Mouse (Mus musculus): ENCODE data around the gene Psmb6. TPM values are rescaled to one million over a fixed set of nuclear protein-coding genes. Genes with fewer than 3 reads are reported as not detected.
A peak's percentile ranks its signal among the peaks of the same experiment; 100 is the strongest.
"Not testable (repeated sequence)": the region's sequence is repeated elsewhere in the genome, so short reads cannot be mapped to it uniquely, and the experiment has no call there.

Psmb6 gene
- polyA plus RNA-seq, 1 experiment from 2014 or later: 802 TPM

- Histone ChIP-seq H3K9ac (no peak overlapping the region), H3K9me3 (no peaks in the 10 kb centered on the region), H3K36me3 (0 out of 2 replicates have a peak, but pooled peaks cover 3% of the 10 kb centered on the region), H3K27me3 (peaks cover 10% of the 10 kb centered on the region; the same call in 1 of the 2 replicates), H3K4me1 (replicated peaks) (peaks cover 7% of the 10 kb centered on the region), H3K27ac (no peak overlapping the region), H3K4me2 (no peak overlapping the region), H3K4me3 (no peak overlapping the region)
- no peak for ATAC-seq (ENCODE audit: low FRiP score)
- WGBS: 25% methylated on average over 6 of the region's 7 CpGs
Observed at GRCm38 (mm10) chr11:70553940-70554339, 28.8 kb downstream of the Psmb6 start.

GRCm38 (mm10) chr11:70557545-70557944 lies 32.4 kb downstream of the Psmb6 start:
- Histone ChIP-seq H3K27ac (no peak overlapping the region), H3K9ac (no peak overlapping the region), H3K36me3 (0 out of 2 replicates have a peak, but pooled peaks cover 3% of the 10 kb centered on the region), H3K27me3 (0 out of 2 replicates have a peak, but pooled peaks cover 6% of the 10 kb centered on the region), H3K4me2 (no peak overlapping the region), H3K4me3 (no peak overlapping the region), H3K4me1 (replicated peaks) (peaks cover 15% of the 10 kb centered on the region), H3K9me3 (no peaks in the 10 kb centered on the region)
- no peak for ATAC-seq (ENCODE audit: low FRiP score)
- WGBS: 97% methylated on average over 9 of the region's 9 CpGs

DNA sequence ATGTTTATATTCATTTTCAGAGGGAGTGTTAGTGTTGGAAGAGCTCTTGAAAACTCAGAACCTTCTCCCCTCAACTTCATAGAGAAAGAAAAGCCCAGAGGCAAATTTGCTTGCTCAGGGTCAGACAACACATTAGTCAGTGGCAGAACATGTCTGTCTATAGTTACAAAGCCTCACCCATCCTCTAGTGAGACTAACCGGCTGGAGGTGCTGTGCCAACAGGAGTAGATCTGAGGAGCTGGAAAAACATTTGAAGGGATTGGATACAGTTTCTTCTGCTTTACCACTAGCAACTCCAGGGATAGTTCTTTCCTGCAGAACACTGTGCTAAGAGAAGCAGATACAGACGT lies 36.7 kb downstream of the Psmb6 start:
- Histone ChIP-seq H3K36me3 (0 out of 2 replicates have a peak, but pooled peaks cover 3% of the 10 kb centered on the region), H3K4me1 (replicated peaks) (peaks cover 42% of the 10 kb centered on the region), H3K9me3 (no peaks in the 10 kb centered on the region), H3K27me3 (no peaks in the 10 kb centered on the region), H3K27ac (peak overlapping the region; percentile 91), H3K4me2 (peak overlapping the region; percentile 94), H3K9ac (peak overlapping the region; percentile 92), H3K4me3 (peak overlapping the region; percentile 95)
- ATAC-seq (ENCODE audit: low FRiP score): no peak
- 2% methylated on average over 2 of the region's 2 CpGs for WGBS

DNA sequence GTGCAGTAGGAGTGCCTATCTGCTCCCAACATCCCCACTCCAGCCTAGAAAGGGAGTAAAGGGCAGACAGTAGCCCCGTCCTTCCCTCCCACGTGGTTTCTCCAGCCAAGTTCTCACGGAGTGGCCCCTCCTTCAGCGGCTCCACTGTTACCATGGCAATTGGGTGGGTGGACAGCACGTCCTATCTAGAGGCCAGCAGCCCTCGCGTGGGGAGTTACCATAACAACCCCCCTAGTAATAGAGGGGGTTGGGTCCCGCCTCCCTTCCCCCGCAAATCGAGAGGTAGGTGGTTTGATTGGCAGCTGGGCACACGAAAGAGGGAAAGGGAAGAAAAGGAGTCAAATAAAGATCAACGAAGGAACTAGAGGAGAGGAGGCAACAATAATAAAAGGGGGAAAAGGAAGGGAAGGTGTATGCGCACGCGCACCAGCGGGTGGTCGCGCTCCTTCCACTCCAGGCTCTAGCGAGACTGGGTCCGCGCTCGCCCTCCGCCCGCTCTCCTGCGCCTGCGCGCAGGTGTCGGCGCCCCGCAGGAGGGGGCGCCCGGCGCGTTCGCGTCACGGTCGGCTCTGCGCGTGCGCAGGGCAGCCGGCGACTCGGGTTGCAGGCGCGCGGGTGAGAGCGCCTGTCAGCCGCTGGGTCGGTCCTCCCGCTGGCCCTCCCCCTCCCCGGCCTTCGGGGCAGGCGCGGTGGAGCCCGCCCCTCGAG lies 37.3 kb downstream of the Psmb6 start, which contains the start of gene Mink1:
TSS of gene Mink1 (plus strand) at position 595 of the 708 bp plus-strand sequence.
- Histone ChIP-seq H3K27ac (peak within 1 kb of the TSS; percentile 91), H3K9ac (peak within 1 kb of the TSS; percentile 92), H3K9me3 (no peaks in the 10 kb centered on the region), H3K4me1 (replicated peaks) (peaks cover 47% of the 10 kb centered on the region), H3K4me2 (peak within 1 kb of the TSS; percentile 94), H3K36me3 (0 out of 2 replicates have a peak, but pooled peaks cover 1% of the 10 kb centered on the region), H3K27me3 (no peaks in the 10 kb centered on the region), H3K4me3 (peak within 1 kb of the TSS; percentile 95)
- ATAC-seq (ENCODE audit: low FRiP score): peak; percentile 95
- WGBS: under 1% methylated on average over 47 of the region's 57 CpGs

GRCm38 (mm10) chr11:70562995-70563469 lies 37.9 kb downstream of the Psmb6 start:
- Histone ChIP-seq H3K4me3 (peak overlapping the region; percentile 95), H3K9ac (peak overlapping the region; percentile 92), H3K4me2 (peak overlapping the region; percentile 94), H3K36me3 (peaks cover 2% of the 10 kb centered on the region; the same call in 1 of the 2 replicates), H3K4me1 (replicated peaks) (peaks cover 47% of the 10 kb centered on the region), H3K27me3 (no peaks in the 10 kb centered on the region), H3K9me3 (no peaks in the 10 kb centered on the region), H3K27ac (peak overlapping the region; percentile 91)
- peak; percentile 49 for ATAC-seq (ENCODE audit: low FRiP score)
- WGBS: 0% methylated on average over 8 of the region's 31 CpGs

DNA sequence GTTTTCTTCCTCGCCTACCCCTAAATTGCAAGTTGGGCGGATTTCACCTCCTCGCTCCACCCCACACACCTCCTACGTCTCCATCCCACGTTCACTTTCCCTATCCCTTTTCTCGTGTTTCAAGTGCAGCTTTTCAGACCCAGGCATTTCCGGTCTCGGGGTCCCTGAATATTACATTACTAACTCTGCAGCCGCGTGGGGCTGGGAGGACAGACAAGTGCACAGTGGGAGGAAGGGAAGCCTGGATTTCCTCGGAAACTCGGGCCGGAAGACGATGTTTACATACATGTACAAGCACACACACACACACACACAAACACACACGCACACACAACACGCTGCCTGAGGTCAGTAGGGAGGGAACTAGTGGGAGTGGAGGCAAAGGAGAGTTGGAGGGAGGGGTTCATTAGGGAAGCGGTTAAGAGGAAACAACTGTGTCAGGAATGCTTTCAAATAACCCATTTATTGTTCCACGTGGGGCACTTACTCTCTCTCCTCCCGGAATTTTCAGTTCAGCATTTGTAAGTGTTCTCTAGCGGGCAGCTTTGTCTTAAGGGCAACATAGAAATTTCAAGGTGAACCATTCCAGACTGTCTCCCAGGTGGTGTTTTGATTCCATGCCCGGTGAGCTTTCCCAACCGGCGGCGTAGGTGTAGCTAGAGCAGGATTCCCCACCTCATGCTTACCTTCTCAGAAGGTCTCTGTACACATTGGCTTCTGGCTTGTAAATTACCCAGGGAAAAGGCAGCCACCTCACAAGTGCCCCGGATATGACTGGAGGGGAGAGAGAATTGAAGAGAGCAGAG lies 38.5 kb downstream of the Psmb6 start:
- WGBS: 3% methylated on average over 25 of the region's 25 CpGs
- ATAC-seq (ENCODE audit: low FRiP score): no peak

DNA sequence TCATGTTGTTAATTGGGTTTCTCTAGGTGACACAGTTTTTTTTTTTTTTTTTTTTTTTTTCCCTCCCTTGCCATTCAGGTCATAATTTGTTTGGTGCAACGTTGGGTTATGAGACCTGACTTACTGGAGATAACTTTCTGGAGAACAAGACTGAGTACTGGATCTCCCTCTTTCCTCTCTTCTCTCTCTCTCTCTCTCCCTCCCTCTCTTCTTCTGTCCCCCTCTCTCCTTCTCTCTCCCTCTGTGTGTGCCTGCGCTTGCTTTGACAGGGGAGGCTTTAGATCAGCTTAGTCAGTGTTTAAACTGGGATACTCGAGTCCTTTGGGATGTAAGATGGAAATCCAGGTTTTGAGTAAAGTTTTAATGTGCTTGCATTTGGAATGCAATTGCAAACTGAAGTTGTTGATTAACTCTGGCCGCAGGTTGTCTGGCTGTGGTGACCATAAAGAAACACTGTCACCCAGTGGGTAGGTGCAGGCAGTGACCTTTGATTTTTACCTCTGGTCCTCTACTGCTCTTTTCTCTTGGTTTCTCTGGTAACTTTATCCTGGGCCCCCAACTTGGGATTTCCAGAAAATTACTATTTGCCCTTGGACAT lies 39.2 kb downstream of the Psmb6 start:
- Histone ChIP-seq H3K9ac (peak overlapping the region; percentile 92), H3K36me3 (peaks cover 5% of the 10 kb centered on the region; the same call in 1 of the 2 replicates), H3K4me1 (replicated peaks) (peaks cover 47% of the 10 kb centered on the region), H3K27ac (peak overlapping the region; percentile 91; the same call in 1 of the 2 replicates), H3K27me3 (no peaks in the 10 kb centered on the region), H3K4me3 (peak overlapping the region; percentile 95), H3K9me3 (no peaks in the 10 kb centered on the region), H3K4me2 (peak overlapping the region; percentile 94)
- ATAC-seq (ENCODE audit: low FRiP score): no peak
- WGBS: 43% methylated on average over 4 of the region's 4 CpGs

More for the DNA sequence above, 38.5 kb downstream of the Psmb6 start:
- peaks cover 47% of the 10 kb centered on the region for H3K4me1 ChIP-seq (replicated peaks)
- no peaks in the 10 kb centered on the region for H3K9me3 ChIP-seq
- H3K4me2 ChIP-seq: peak overlapping the region; percentile 94
- H3K36me3 ChIP-seq: peaks cover 5% of the 10 kb centered on the region; the same call in 1 of the 2 replicates
- H3K4me3 ChIP-seq: peak overlapping the region; percentile 95
- no peaks in the 10 kb centered on the region for H3K27me3 ChIP-seq
- H3K27ac ChIP-seq: peak overlapping the region; percentile 91
- peak overlapping the region; percentile 92 for H3K9ac ChIP-seq

- 59% methylated on average over 7 of the region's 7 CpGs for WGBS
- no peaks in the 10 kb centered on the region for H3K9me3 ChIP-seq
- H3K4me1 ChIP-seq (replicated peaks): peaks cover 49% of the 10 kb centered on the region
- H3K4me2 ChIP-seq: no peak overlapping the region
- H3K36me3 ChIP-seq: peaks cover 5% of the 10 kb centered on the region; the same call in 1 of the 2 replicates
- no peak for ATAC-seq (ENCODE audit: low FRiP score)
- H3K27me3 ChIP-seq: no peaks in the 10 kb centered on the region
- no peak overlapping the region for H3K4me3 ChIP-seq
- H3K9ac ChIP-seq: 0 out of 2 replicates have a peak overlapping the region, but pooled peaks have one; percentile 24
- no peak overlapping the region for H3K27ac ChIP-seq
Observed at GRCm38 (mm10) chr11:70566586-70566985, 41.4 kb downstream of the Psmb6 start.

DNA sequence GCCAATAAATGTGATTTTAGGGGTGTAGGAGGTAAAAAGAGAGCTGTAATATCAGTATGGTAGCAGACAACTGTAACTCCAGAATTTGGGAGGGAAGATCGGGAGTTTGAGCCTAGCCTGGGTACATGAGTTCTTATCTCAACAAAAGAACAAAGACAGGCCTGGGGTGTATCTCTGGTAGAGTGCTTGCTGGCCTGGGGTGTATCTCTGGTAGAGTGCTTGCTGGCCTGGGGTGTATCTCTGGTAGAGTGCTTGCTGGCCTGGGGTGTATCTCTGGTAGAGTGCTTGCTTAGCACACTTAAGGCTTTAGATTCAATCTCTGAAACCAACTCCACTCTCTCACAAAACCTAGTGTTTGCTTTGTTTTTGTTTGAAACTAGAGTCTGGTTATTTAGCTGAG lies 45.4 kb downstream of the Psmb6 start:
- not testable (repeated sequence) for H3K27me3 ChIP-seq; H3K9ac ChIP-seq; H3K27ac ChIP-seq; H3K4me2 ChIP-seq; H3K9me3 ChIP-seq; H3K4me3 ChIP-seq; ATAC-seq (ENCODE audit: low FRiP score); H3K36me3 ChIP-seq
- 90% methylated on average over 1 of the region's 1 CpGs for WGBS
- peaks cover 38% of the 10 kb centered on the region for H3K4me1 ChIP-seq (replicated peaks)

DNA sequence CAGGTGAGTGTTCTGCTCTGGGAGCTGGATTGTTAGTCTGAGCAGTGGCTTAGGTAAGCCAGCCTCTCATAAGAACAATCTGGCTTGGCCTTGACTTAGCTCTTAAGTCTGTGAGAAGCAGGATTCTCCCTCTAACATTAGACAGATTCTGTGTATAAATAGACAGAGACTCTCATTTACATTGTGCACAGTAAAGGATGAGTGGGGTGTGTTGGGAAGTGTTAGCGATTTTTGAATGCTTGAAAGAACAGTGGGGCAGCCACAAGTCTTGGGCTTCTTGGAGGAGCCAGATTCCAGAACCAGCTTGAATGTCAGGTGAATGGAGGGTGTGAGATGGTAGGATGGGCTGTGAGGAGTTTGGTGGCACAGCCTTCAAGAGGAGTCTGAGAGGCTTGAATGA lies 46.5 kb downstream of the Psmb6 start:
- Histone ChIP-seq H3K27ac (no peak overlapping the region), H3K4me1 (replicated peaks) (peaks cover 28% of the 10 kb centered on the region), H3K9me3 (no peaks in the 10 kb centered on the region), H3K27me3 (no peaks in the 10 kb centered on the region), H3K4me3 (no peak overlapping the region), H3K36me3 (peaks cover 5% of the 10 kb centered on the region; the same call in 1 of the 2 replicates), H3K9ac (no peak overlapping the region), H3K4me2 (no peak overlapping the region)
- ATAC-seq (ENCODE audit: low FRiP score): no peak
- WGBS: 87% methylated on average over 1 of the region's 1 CpGs

DNA sequence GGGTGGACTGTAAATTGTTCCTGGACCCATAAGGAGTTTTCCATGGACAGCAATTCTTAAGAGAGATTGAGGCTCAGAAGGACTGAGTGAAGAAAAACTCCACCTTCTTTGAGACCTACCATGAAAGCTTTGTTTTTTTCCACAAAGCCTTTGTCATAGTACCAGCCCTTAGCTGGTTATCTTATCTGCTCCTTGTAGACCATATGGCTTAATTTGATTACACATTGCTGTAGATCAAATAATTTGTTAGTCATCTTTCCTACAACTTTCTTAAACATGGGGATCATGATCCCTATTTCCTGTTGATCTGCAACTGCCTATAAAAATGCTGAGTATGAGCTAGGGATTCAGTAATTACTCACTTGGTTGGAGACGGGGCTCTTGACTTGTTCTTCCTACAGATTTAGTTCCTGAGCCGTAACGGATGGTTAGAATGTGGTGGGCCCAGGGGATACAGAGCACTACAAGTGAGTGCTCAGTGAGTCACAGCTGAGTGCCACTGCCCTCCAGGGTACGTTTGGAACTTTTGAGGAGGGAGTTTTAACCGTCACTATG lies 47.3 kb downstream of the Psmb6 start:
- H3K9ac ChIP-seq: no peak overlapping the region

More for the DNA sequence above, 47.3 kb downstream of the Psmb6 start:
- no peak for ATAC-seq (ENCODE audit: low FRiP score)
- H3K4me1 ChIP-seq (replicated peaks): peaks cover 24% of the 10 kb centered on the region
- peaks cover 5% of the 10 kb centered on the region; the same call in 1 of the 2 replicates for H3K36me3 ChIP-seq
- no peaks in the 10 kb centered on the region for H3K27me3 ChIP-seq
- no peak overlapping the region for H3K4me3 ChIP-seq
- no peaks in the 10 kb centered on the region for H3K9me3 ChIP-seq
- no peak overlapping the region for H3K4me2 ChIP-seq
- H3K27ac ChIP-seq: no peak overlapping the region
- WGBS: 59% methylated on average over 5 of the region's 5 CpGs

Data from hindbrain, embryonic 13.5 days (tissue).